Mouse (Mus musculus): ENCODE data around the gene Nme1.

DNA sequence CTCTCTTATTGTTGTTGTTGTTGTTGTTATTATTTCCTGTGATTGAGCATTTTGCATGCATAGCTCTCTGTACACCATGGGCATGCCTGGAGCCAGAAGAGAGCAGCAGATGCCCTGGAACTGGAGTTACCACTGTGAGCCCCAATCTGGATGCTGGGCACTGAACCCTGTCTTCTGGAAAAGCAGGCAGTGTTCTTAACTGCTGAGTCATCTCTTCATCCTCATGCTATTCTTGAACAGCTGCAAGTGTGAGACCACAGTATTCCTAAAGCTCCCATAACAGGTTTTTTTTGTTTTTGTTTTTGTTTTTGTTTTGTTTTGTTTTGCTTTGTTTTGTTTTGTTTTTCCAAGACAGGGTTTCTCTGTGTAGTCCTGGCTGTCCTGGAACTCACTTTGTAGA lies 18.0 kb upstream of the Nme1 start:
- TF ChIP-seq CTCF (IDR thresholded peaks at IDR 0.05; ENCODE audit: borderline replicate concordance, insufficient read depth, low read length) (no peak), POLR2A (IDR thresholded peaks at IDR 0.05; ENCODE audit: low read depth, low read length) (no peak)
